Mouse (Mus musculus) heart, embryonic 12.5 days (tissue): Measurements from ENCODE around the gene Hoxd11. TPM values are rescaled to one million over a fixed set of nuclear protein-coding genes. Genes with fewer than 3 reads are reported as not detected.

ENCODE experiments used
- microRNA counts: library from miRNA; unstranded; fragments of <30 nt; microRNA quantifications from one replicate; lab custom pipeline; 2017
- microRNA-seq: library from miRNA; unstranded; fragments of <30 nt; microRNA quantifications from one replicate; pipeline ENCODE4, GENCODE M21; 2017
- polyA plus RNA-seq: library from polyadenylated mRNA; unstranded; fragments of >200 nt; fragmentation: Nextera tagmentation; extraction: Ambion mirVana; gene quantifications from 2 replicates; pipeline ENCODE4 v1.2.1, GENCODE M21; 2016

Gene Hoxd11
- polyA plus RNA-seq, 1 experiment from 2014 or later, result not detected

MicroRNA genes within 50 kb of the gene (microRNA counts, 519-probe panel; counts per million panel counts)
- microRNA mmu-miR-10b (lab: Ali Mortazavi, UCI), result not detected

Small RNAs within 50 kb of the gene (microRNA-seq; reads per million reads assigned to microRNA genes)
- not detected for gene Gm44463
- gene Mir10b, result 364 reads per million, percentile 69 among the genes with 10 or more reads in this experiment

Other genes starting within 250 kb of the Hoxd11 start
- 28.0 and 30.6 TPM in 2 replicates for gene Lnpk, start 100.1 kb upstream of the Hoxd11 start, polyA plus RNA-seq
- not detected in 2 replicates for gene Evx2, start 20.0 kb upstream of the Hoxd11 start, polyA plus RNA-seq
- 0.09 and 0.12 TPM in 2 replicates for gene Hoxd13, start 11.2 kb upstream of the Hoxd11 start, polyA plus RNA-seq
- gene Hoxd12, start 4.5 kb upstream of the Hoxd11 start, polyA plus RNA-seq, result 0.14 and 0.15 TPM in 2 replicates
- 0.10 TPM in 1 of 2 replicates, not detected in the other for gene Hoxd10, start 12.4 kb downstream of the Hoxd11 start, polyA plus RNA-seq
- gene Hoxd9, start 18.2 kb downstream of the Hoxd11 start, polyA plus RNA-seq, result 0.08 TPM in 1 of 2 replicates, not detected in the other
- 0.10 and 0.37 TPM in 2 replicates for gene Hoxd8, start 25.1 kb downstream of the Hoxd11 start, polyA plus RNA-seq
- gene Hoxd3, start 32.4 kb downstream of the Hoxd11 start, polyA plus RNA-seq, result 2.5 and 3.1 TPM in 2 replicates
- gene Hoxd4, start 32.4 kb downstream of the Hoxd11 start, polyA plus RNA-seq, result 0.19 TPM in 1 of 2 replicates, not detected in the other
- 0.08 TPM in 1 of 2 replicates, not detected in the other for gene Gm28230, start 47.2 kb downstream of the Hoxd11 start, polyA plus RNA-seq
- gene Hoxd1, start 83.4 kb downstream of the Hoxd11 start, polyA plus RNA-seq, result not detected in 2 replicates
- gene Mtx2, start 146.2 kb downstream of the Hoxd11 start, polyA plus RNA-seq, result 154 and 168 TPM in 2 replicates